Mouse (Mus musculus) frontal cortex, postnatal 14 days (tissue): Measurements from ENCODE around the gene Pacs1.

Experiments
- DNase-seq, 2 experiments: peaks; one replicate each; pipeline ENCODE4 v3.0.0; 2022; ENCODE audit warnings: low spot score in 2 of 2

Pacs1 gene

DNA sequence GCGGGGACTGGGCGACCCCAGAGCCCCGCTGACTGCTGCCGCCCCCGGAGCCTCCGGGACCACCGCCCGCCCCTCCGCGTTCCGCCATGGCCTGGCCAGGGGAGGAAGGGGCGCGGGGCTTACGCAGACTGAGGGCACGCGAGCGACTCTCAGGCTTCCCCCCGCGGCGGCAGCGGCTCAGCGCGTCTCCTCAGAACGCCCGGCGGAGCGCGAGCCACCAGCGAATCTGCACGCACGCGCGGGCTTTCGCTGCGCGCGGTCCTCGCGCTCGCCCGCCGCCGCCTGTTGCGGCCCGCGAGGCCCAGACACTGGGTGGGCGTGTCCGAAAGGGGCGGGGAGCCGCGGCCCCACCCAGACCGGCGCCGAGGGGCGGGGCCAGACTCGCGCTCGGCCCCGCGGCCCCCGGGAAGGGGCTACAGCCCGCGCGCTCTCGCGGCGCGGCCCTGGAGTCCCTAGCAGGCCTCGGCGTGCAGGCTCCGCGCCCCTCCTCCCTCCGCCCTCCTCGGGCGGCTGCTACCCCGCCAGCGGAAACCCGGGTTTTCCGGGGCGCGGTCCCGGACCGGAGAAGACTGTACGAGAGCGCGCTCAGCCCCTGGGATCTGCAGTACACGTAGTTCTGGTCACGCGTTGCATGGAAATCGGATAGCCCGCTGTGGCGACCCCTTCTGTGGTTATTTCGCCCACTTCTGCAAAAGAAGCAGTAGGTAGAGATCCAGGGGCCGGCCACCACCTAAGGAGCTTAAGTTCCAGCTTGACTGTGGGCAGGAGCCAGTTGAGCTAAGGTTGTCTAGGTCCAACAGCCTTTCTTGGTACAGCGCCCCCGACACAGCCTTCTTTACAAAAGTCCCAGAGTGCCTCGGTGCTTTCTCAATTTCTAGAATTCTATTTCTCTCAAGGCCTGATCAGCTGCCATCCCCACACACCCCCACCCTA is at the start of gene Pacs1:
Gene Pacs1, minus strand, starts transcription at position 319 of the 933 bp plus-strand sequence.
- DNase-seq: peak; percentile 77 to 81

GRCm38 (mm10) chr19:5313189-5313588 is 40.3 kb upstream of the Pacs1 start:
- DNase-seq: no peak

- no peak for DNase-seq
These were observed 36.1 kb upstream of the Pacs1 start for GRCm38 (mm10) chr19:5309025-5309424.

DNA sequence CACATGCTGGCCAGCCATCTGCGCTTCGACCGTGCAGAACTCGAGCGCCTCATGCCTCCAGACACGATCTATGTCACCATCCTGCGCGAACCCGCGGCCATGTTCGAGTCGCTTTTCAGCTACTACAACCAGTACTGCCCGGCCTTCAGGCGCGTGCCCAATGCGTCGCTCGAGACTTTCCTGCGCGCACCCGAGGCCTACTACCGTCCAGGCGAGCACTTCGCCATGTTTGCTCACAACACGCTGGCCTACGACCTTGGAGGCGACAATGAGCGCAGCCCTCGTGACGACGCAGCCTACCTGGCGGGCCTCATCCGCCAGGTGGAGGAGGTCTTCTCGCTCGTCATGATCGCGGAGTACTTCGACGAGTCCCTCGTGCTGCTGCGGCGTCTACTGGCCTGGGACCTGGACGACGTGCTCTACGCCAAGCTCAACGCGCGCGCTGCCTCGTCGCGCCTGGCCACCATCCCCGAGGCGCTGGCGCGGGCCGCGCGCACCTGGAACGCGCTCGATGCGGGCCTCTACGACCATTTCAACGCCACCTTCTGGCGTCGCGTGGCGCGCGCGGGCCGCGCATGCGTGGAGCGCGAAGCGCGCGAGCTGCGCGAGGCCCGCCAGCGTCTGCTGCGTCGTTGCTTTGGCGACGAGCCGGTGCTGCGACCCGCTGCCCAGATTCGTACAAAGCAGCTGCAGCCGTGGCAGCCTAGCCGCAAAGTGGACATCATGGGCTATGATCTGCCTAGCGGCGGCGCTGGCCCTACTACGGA is 34.2 kb upstream of the Pacs1 start:
- DNase-seq: no peak

- no peak for DNase-seq
These were observed 33.4 kb upstream of the Pacs1 start for GRCm38 (mm10) chr19:5306279-5306678.

- no peak for DNase-seq
These were observed 29.5 kb upstream of the Pacs1 start for GRCm38 (mm10) chr19:5302455-5302854.

DNA sequence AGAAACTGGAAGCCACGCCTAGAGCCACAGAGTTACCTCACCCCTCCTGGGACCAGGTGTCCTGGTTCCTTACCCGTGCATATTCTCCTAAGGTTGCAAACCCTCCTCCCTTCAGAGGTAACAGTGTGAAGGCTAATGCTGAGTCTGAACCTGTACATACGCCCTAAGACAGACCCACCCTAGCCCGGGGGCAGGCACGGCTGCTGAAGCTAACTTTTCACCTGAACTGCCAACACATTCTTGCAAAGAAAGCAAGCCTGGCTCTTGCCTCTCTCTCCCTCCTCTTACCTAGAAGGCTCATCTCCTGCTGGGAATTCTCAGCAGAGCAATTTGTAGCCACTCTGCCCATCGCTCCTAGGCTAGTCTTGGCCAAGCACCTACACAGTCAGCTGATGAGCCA is 27.7 kb upstream of the Pacs1 start:
- no peak for DNase-seq

- peak in 1 of 2 experiments; percentile 58 for DNase-seq
These were observed 25.2 kb upstream of the Pacs1 start, which contains the start of gene Gal3st3 for GRCm38 (mm10) chr19:5297903-5298800. TSS of gene Gal3st3 (plus strand) at chr19:5298331.

- peak; percentile 31 to 45 for DNase-seq
These were observed 23.7 kb upstream of the Pacs1 start for GRCm38 (mm10) chr19:5296630-5297029.

DNA sequence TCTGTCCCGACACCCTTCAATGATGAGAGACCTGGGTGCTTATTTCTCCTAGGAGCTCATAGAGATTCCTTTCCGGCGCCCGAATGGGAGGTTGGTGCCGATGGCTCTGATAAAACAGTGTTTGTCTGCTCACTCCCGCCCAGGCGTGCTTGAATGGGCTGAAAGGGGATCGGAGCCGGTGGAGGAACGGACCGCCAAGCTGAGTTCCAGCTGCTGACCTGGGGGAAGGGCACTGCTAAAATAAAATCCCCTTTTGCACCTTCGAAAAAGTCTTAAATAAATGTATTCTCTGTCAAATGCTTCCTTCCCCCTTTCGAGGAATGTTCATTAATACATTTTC is 22.8 kb upstream of the Pacs1 start:
- no peak for DNase-seq

- DNase-seq: peak; percentile 98
These were observed 22.2 kb upstream of the Pacs1 start, which contains the start of gene Sf3b2 for GRCm38 (mm10) chr19:5294972-5295735. TSS of gene Sf3b2 (minus strand) at chr19:5295455.

DNA sequence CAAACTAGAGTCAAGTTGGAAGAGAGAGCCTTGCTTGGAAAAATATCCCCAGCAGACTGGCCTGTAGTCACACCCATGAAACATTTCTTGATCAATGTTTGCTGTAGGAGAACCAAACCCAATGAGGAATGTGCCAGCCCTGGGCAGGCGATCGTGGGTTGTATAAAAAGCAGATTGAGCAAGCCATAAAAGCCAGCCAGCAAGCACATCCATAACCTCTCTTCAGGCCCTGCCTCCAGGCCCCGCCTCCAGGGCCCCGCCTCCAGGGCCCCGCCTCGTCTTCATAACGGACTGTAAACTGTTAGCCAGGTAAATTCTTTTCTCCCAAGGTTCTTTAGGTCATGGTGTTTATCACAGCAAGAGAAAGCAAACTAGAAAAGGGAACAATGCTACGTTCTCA is 5.5 kb upstream of the Pacs1 start:
- no peak for DNase-seq

DNA sequence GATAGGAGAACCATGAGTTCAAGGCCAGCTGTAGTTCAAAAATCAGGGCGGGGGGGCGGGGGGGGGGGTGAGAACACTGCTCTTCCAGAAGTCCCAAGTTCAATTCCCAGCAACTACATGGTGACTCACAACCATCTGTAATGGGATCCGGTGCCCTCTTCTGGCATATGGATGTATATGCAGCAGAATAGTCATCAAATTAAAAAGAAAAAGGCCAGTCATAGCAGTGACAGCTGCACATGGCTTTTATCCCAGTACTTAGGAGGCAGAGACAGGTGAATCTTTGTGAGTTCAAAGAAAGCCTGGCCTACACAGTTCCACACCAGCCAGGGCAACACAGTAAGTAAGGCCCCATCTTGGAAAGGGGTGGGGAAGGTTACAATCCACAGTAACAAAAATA is 4.2 kb upstream of the Pacs1 start:
- no peak for DNase-seq

DNA sequence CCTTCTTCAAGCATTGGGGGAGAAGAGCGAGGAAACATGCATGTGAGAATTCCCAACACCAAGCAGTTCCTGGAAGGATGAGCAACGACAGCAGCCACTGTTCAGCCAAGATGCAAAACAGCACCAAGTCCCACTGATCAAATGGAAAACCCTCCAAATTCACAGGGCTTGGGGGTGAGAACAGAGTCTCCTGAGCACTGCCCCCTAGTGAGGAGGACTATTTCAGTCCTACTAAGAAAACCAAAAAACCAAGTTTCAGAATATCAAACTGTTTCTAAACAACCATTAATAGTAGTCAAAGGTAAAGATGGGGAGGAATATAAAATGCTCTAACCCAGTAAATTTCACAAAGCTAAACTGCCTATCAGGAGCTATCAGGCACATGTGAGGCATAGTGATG is 3.6 kb upstream of the Pacs1 start:
- DNase-seq: no peak

- DNase-seq: no peak
These were observed 2.8 kb upstream of the Pacs1 start for GRCm38 (mm10) chr19:5275736-5276135.

GRCm38 (mm10) chr19:5274641-5275040 is 1.7 kb upstream of the Pacs1 start:
- no peak for DNase-seq

GRCm38 (mm10) chr19:5273916-5274315 is 997 bp upstream of the Pacs1 start:
- DNase-seq: no peak

DNA sequence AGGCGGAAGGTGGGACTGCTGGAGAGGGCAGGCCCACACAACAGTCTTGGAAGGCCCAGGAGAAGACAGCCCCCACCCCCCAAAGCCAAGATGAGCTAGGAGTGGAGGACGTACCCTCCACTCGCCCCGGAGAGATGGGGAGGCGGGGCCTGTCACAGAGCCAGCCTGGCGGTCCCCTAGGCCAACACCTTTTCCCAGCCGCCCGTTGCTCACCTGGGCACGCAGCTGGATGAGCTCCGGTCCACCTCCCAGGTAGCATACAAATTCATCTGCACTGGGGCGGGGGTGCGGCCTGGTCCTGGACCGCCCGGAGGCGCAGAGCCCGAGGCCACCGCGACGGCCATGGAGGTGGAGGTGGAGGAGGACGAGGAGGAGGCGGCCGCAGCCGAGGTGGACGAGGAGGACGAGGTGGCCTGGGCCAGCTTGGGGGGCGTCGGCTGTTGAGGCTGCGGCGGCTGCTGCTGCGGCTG is 558 bp downstream of the Pacs1 start:
- DNase-seq: peak; percentile 32 to 36

GRCm38 (mm10) chr19:5271430-5271829 is 1.5 kb downstream of the Pacs1 start:
- DNase-seq: no peak

- DNase-seq: no peak
These were observed 3.5 kb downstream of the Pacs1 start for GRCm38 (mm10) chr19:5269392-5269791.

- DNase-seq: no peak
These were observed 4.0 kb downstream of the Pacs1 start for GRCm38 (mm10) chr19:5268875-5269274.
